19 mouse cellular contexts compared by ENCODE assay signal in genomic region chr7:35349886-35350684, GRCm38 (mm10). TPM values are rescaled to one million over a fixed set of nuclear protein-coding genes. Genes with fewer than 3 reads are reported as not detected.
DNase-seq lines count a peak whose midpoint lies in the region; ATAC-seq lines count a peak whose summit lies in the region.
"Had no signal": no experiment of that assay in that cellular context is flagged by ENCODE, and none has a peak within 500 bp of the region (broad histone marks: within the 10 kb centered on the region; RNA-seq: fewer than 3 reads in every experiment).

No protein-coding gene starts in this region.

- peak overlapping the region; percentile 27; the same call in 1 of the 2 replicates for H3K9ac ChIP-seq in intestine, embryonic 16.5 days (ENCODE audit: low read depth, low read length)
- H3K9ac ChIP-seq in liver, embryonic 11.5 days (ENCODE audit: low read depth, low read length) = no peak overlapping the region
- no peak overlapping the region for H3K9ac ChIP-seq in stomach, embryonic 14.5 days (replicated peaks; ENCODE audit: low read depth, low read length)
- H3K9ac ChIP-seq in forebrain, embryonic 14.5 days (ENCODE audit: low read length) = no peak overlapping the region
- H3K9ac ChIP-seq: embryonic facial prominence, embryonic 12.5 days; limb, embryonic 12.5 days had no signal

- peaks cover 30% of the 10 kb centered on the region for H3K4me1 ChIP-seq in intestine, embryonic 16.5 days (ENCODE audit: control insufficient read depth, insufficient read depth, low read length)
- peaks cover 6% of the 10 kb centered on the region for H3K4me1 ChIP-seq in liver, embryonic 11.5 days (replicated peaks; ENCODE audit: control insufficient read depth, insufficient read depth, low read length)
- no peaks in the 10 kb centered on the region for H3K4me1 ChIP-seq in stomach, embryonic 14.5 days (ENCODE audit: control insufficient read depth, insufficient read depth, low read length)
- H3K4me1 ChIP-seq in forebrain, embryonic 14.5 days (ENCODE audit: control insufficient read depth, insufficient read depth, low read length) = no peaks in the 10 kb centered on the region
- H3K4me1 ChIP-seq: embryonic facial prominence, embryonic 12.5 days; limb, embryonic 12.5 days had no signal

- H3K4me2 ChIP-seq in intestine, embryonic 16.5 days (ENCODE audit: low read depth, low read length) = peak overlapping the region; percentile 31; the same call in 1 of the 2 replicates
- H3K4me2 ChIP-seq in liver, embryonic 11.5 days = no peak overlapping the region; the same call in 1 of the 2 replicates
- no peak overlapping the region for H3K4me2 ChIP-seq in stomach, embryonic 14.5 days (replicated peaks; ENCODE audit: low read depth, low read length)
- H3K4me2 ChIP-seq in forebrain, embryonic 14.5 days (ENCODE audit: low read length) = no peak overlapping the region
- H3K4me2 ChIP-seq: embryonic facial prominence, embryonic 12.5 days; limb, embryonic 12.5 days had no signal

- peak; percentile 57 for ATAC-seq in intestine, embryonic 16.5 days
- no peak; the same call in 1 of the 2 replicates for ATAC-seq in liver, embryonic 11.5 days (replicated peaks; ENCODE audit: low FRiP score)
- ATAC-seq in stomach, embryonic 14.5 days (ENCODE audit: insufficient number of reproducible peaks, insufficient read depth, low FRiP score, low read depth) = no peak
- ATAC-seq in forebrain, embryonic 14.5 days = no peak
- ATAC-seq: CD4-positive, CD25-positive, alpha-beta regulatory T cell, adult 4 months; midbrain, embryonic 16.5 days had no signal

- peak; percentile 62 for DNase-seq in kidney, adult 9 months
- DNase-seq in liver, embryonic 11.5 days (ENCODE audit: low spot score) = no peak
- no peak for DNase-seq in cerebellum, adult 8-10 months
- DNase-seq in lung, postnatal 14 days = no peak
- DNase-seq in right cerebral cortex, adult 2 months (ENCODE audit: low spot score in 2 of 2) = no peak
- no peak for DNase-seq in forebrain, embryonic 14.5 days (ENCODE audit: low spot score)
- DNase-seq: cerebellum, adult 11 months; gastrocnemius, postnatal 10 days; heart, adult 18-20 months; heart, postnatal 4 days; right cerebral cortex, adult 18-20 months; spleen, adult 18-20 months; thymus, postnatal 25 days had no signal

- no peaks in the 10 kb centered on the region for H3K36me3 ChIP-seq in intestine, embryonic 16.5 days (ENCODE audit: control insufficient read depth, insufficient read depth, low read length)
- no peaks in the 10 kb centered on the region for H3K36me3 ChIP-seq in liver, embryonic 11.5 days (ENCODE audit: control insufficient read depth, insufficient read depth, low read length)
- no peaks in the 10 kb centered on the region for H3K36me3 ChIP-seq in stomach, embryonic 14.5 days (ENCODE audit: control insufficient read depth, insufficient read depth, low read length)
- no peaks in the 10 kb centered on the region for H3K36me3 ChIP-seq in forebrain, embryonic 14.5 days (ENCODE audit: control insufficient read depth, insufficient read depth, low read length)
- H3K36me3 ChIP-seq: embryonic facial prominence, embryonic 12.5 days; limb, embryonic 12.5 days had no signal

- no peak overlapping the region for H3K4me3 ChIP-seq in intestine, embryonic 16.5 days (ENCODE audit: low read length)
- no peak overlapping the region for H3K4me3 ChIP-seq in liver, embryonic 11.5 days (ENCODE audit: low read depth, low read length)
- H3K4me3 ChIP-seq in stomach, embryonic 14.5 days (ENCODE audit: low read depth, low read length) = no peak overlapping the region
- H3K4me3 ChIP-seq in forebrain, embryonic 14.5 days (ENCODE audit: low read depth, low read length) = no peak overlapping the region
- H3K4me3 ChIP-seq: embryonic facial prominence, embryonic 12.5 days; limb, embryonic 12.5 days had no signal

- peak overlapping the region; percentile 92 for H3K27ac ChIP-seq in intestine, embryonic 16.5 days (ENCODE audit: low read length)
- peak overlapping the region; percentile 47; the same call in 1 of the 2 replicates for H3K27ac ChIP-seq in liver, embryonic 11.5 days (ENCODE audit: low read depth, low read length)
- peak overlapping the region; percentile 61; the same call in 1 of the 2 replicates for H3K27ac ChIP-seq in stomach, embryonic 14.5 days (ENCODE audit: low read length)
- H3K27ac ChIP-seq in forebrain, embryonic 14.5 days (ENCODE audit: low read depth, low read length) = no peak overlapping the region
- H3K27ac ChIP-seq: embryonic facial prominence, embryonic 12.5 days; limb, embryonic 12.5 days had no signal

- no peaks in the 10 kb centered on the region for H3K27me3 ChIP-seq in intestine, embryonic 16.5 days (replicated peaks; ENCODE audit: control insufficient read depth, insufficient read depth, low read length)
- H3K27me3 ChIP-seq in liver, embryonic 11.5 days (replicated peaks; ENCODE audit: control insufficient read depth, insufficient read depth, low read length) = no peaks in the 10 kb centered on the region
- H3K27me3 ChIP-seq in stomach, embryonic 14.5 days (ENCODE audit: control insufficient read depth, insufficient read depth, low read length) = no peaks in the 10 kb centered on the region
- H3K27me3 ChIP-seq in forebrain, embryonic 14.5 days (replicated peaks; ENCODE audit: control insufficient read depth, insufficient read depth, low read length) = no peaks in the 10 kb centered on the region
- H3K27me3 ChIP-seq: embryonic facial prominence, embryonic 12.5 days; limb, embryonic 12.5 days had no signal

- H3K9me3 ChIP-seq in intestine, embryonic 16.5 days (ENCODE audit: control insufficient read depth, low read length) = no peaks in the 10 kb centered on the region
- H3K9me3 ChIP-seq in liver, embryonic 11.5 days (ENCODE audit: control insufficient read depth, low read length) = no peaks in the 10 kb centered on the region
- H3K9me3 ChIP-seq in stomach, embryonic 14.5 days (ENCODE audit: control insufficient read depth, low read depth, low read length) = no peaks in the 10 kb centered on the region
- H3K9me3 ChIP-seq in forebrain, embryonic 14.5 days (replicated peaks; ENCODE audit: control insufficient read depth, low read length) = no peaks in the 10 kb centered on the region
- H3K9me3 ChIP-seq: embryonic facial prominence, embryonic 12.5 days; limb, embryonic 12.5 days had no signal

- WGBS in intestine, embryonic 16.5 days = 59% methylated on average over 8 of the region's 8 CpGs
- 74% methylated on average over 8 of the region's 8 CpGs for WGBS in liver, embryonic 11.5 days
- WGBS in stomach, embryonic 14.5 days = 76% methylated on average over 8 of the region's 8 CpGs
- WGBS in forebrain, embryonic 14.5 days = 94% methylated on average over 8 of the region's 8 CpGs

RNA-seq across cellular contexts. Expression of gene Rhpn2, which starts 16.1 kb away (rescaled TPM):
- 95.3 and 105 TPM in 2 replicates for polyA plus RNA-seq in intestine, embryonic 16.5 days (2015; fragmentation: Nextera tagmentation; extraction: Ambion mirVana)
- polyA plus RNA-seq in liver, embryonic 11.5 days (2014; fragmentation: Nextera tagmentation; extraction: Ambion mirVana) = 6.1 and 6.8 TPM in 2 replicates
- 24.1 and 24.9 TPM in 2 replicates for polyA plus RNA-seq in stomach, embryonic 14.5 days (2014; fragmentation: Nextera tagmentation; extraction: Ambion mirVana)
- polyA plus RNA-seq in forebrain, embryonic 14.5 days (2014; fragmentation: Nextera tagmentation; extraction: Ambion mirVana) = 1.2 and 1.6 TPM in 2 replicates

RNA-seq across cellular contexts. Expression of gene Gpatch1, which starts 31.8 kb away (rescaled TPM):
- polyA plus RNA-seq in intestine, embryonic 16.5 days (2015; fragmentation: Nextera tagmentation; extraction: Ambion mirVana) = 14.8 and 15.3 TPM in 2 replicates
- 15.3 and 16.1 TPM in 2 replicates for polyA plus RNA-seq in liver, embryonic 11.5 days (2014; fragmentation: Nextera tagmentation; extraction: Ambion mirVana)
- polyA plus RNA-seq in stomach, embryonic 14.5 days (2014; fragmentation: Nextera tagmentation; extraction: Ambion mirVana) = 17.3 TPM in 2 replicates
- 21.2 and 24.0 TPM in 2 replicates for polyA plus RNA-seq in forebrain, embryonic 14.5 days (2014; fragmentation: Nextera tagmentation; extraction: Ambion mirVana)

RNA-seq across cellular contexts. Expression of gene Faap24, which starts 46.6 kb away (rescaled TPM):
- polyA plus RNA-seq in intestine, embryonic 16.5 days (2015; fragmentation: Nextera tagmentation; extraction: Ambion mirVana) = 21.1 and 22.5 TPM in 2 replicates
- 40.0 and 43.6 TPM in 2 replicates for polyA plus RNA-seq in liver, embryonic 11.5 days (2014; fragmentation: Nextera tagmentation; extraction: Ambion mirVana)
- polyA plus RNA-seq in stomach, embryonic 14.5 days (2014; fragmentation: Nextera tagmentation; extraction: Ambion mirVana) = 14.4 and 16.4 TPM in 2 replicates
- polyA plus RNA-seq in forebrain, embryonic 14.5 days (2014; fragmentation: Nextera tagmentation; extraction: Ambion mirVana) = 21.6 and 22.7 TPM in 2 replicates

RNA-seq across cellular contexts. Expression of gene Cep89, which starts 46.8 kb away (rescaled TPM):
- 41.4 and 45.0 TPM in 2 replicates for polyA plus RNA-seq in intestine, embryonic 16.5 days (2015; fragmentation: Nextera tagmentation; extraction: Ambion mirVana)
- polyA plus RNA-seq in liver, embryonic 11.5 days (2014; fragmentation: Nextera tagmentation; extraction: Ambion mirVana) = 33.4 and 33.7 TPM in 2 replicates
- polyA plus RNA-seq in stomach, embryonic 14.5 days (2014; fragmentation: Nextera tagmentation; extraction: Ambion mirVana) = 39.6 and 46.6 TPM in 2 replicates
- 23.8 and 28.3 TPM in 2 replicates for polyA plus RNA-seq in forebrain, embryonic 14.5 days (2014; fragmentation: Nextera tagmentation; extraction: Ambion mirVana)
